Mouse (Mus musculus): ENCODE measurements at regions not wholly inside any gene's neighbourhood (a gene's known extent, or its start where the extent isn't known, plus 50 kb on each side); places are given as distances from the start of the nearest gene placed in this dataset.
A peak's percentile ranks its signal among the peaks of the same experiment; 100 is the strongest.
"Not testable (repeated sequence)": the region's sequence is repeated elsewhere in the genome, so short reads cannot be mapped to it uniquely, and the experiment has no call there.

- ATAC-seq (ENCODE audit: low TSS enrichment) = no peak
Measured at GRCm38 (mm10) chr5:148706323-148707120, 153.9 kb upstream of the Ubl3 start.

GRCm38 (mm10) chr5:148704769-148705168 is 152.2 kb upstream of the Ubl3 start:
- ATAC-seq (ENCODE audit: low TSS enrichment) = no peak

- no peak for ATAC-seq (ENCODE audit: low TSS enrichment)
Measured at GRCm38 (mm10) chr5:148701859-148702258, 149.3 kb upstream of the Ubl3 start.

GRCm38 (mm10) chr5:148701001-148701400 is 148.4 kb upstream of the Ubl3 start:
- ATAC-seq (ENCODE audit: low TSS enrichment) = no peak

- ATAC-seq (ENCODE audit: low TSS enrichment) = no peak
Measured at GRCm38 (mm10) chr5:148700240-148700639, 147.7 kb upstream of the Ubl3 start.

- ATAC-seq (ENCODE audit: low TSS enrichment) = peak; percentile 57; the same call in 1 of the 2 replicates
Measured at GRCm38 (mm10) chr5:148697631-148698368, 145.2 kb upstream of the Ubl3 start.

GRCm38 (mm10) chr5:148694352-148694751 is 141.8 kb upstream of the Ubl3 start:
- no peak for ATAC-seq (ENCODE audit: low TSS enrichment)

GRCm38 (mm10) chr5:148691486-148691885 is 138.9 kb upstream of the Ubl3 start:
- ATAC-seq (ENCODE audit: low TSS enrichment) = no peak

- peak; percentile 72 for ATAC-seq (ENCODE audit: low TSS enrichment)
Measured at GRCm38 (mm10) chr5:148690823-148691197, 138.2 kb upstream of the Ubl3 start.

- no peak for ATAC-seq (ENCODE audit: low TSS enrichment)
Measured at GRCm38 (mm10) chr5:148690158-148690822, 137.7 kb upstream of the Ubl3 start.

- ATAC-seq (ENCODE audit: low TSS enrichment) = no peak
Measured at GRCm38 (mm10) chr5:148689297-148689696, 136.7 kb upstream of the Ubl3 start.

- ATAC-seq (ENCODE audit: low TSS enrichment) = no peak
Measured at GRCm38 (mm10) chr5:148688501-148688900, 135.9 kb upstream of the Ubl3 start.

- no peak for ATAC-seq (ENCODE audit: low TSS enrichment)
Measured at GRCm38 (mm10) chr5:148687827-148688226, 135.2 kb upstream of the Ubl3 start.

- no peak for ATAC-seq (ENCODE audit: low TSS enrichment)
Measured at GRCm38 (mm10) chr5:148684216-148684615, 131.6 kb upstream of the Ubl3 start.

- ATAC-seq (ENCODE audit: low TSS enrichment) = no peak
Measured at GRCm38 (mm10) chr5:148682553-148682952, 130.0 kb upstream of the Ubl3 start.

- no peak for ATAC-seq (ENCODE audit: low TSS enrichment)
Measured at GRCm38 (mm10) chr5:148680341-148680740, 127.8 kb upstream of the Ubl3 start.

- ATAC-seq (ENCODE audit: low TSS enrichment) = no peak
Measured at GRCm38 (mm10) chr5:148679586-148679985, 127.0 kb upstream of the Ubl3 start.

- ATAC-seq (ENCODE audit: low TSS enrichment) = not testable (repeated sequence)
Measured at GRCm38 (mm10) chr5:148678285-148678937, 125.8 kb upstream of the Ubl3 start.

GRCm38 (mm10) chr5:148674281-148674680 is 121.7 kb upstream of the Ubl3 start:
- peak; percentile 38; the same call in 1 of the 2 replicates for ATAC-seq (ENCODE audit: low TSS enrichment)

- peak; percentile 78 for ATAC-seq (ENCODE audit: low TSS enrichment)
Measured at GRCm38 (mm10) chr5:148662281-148662741, 109.7 kb upstream of the Ubl3 start.

GRCm38 (mm10) chr5:148661120-148661519 is 108.5 kb upstream of the Ubl3 start:
- no peak for ATAC-seq (ENCODE audit: low TSS enrichment)

Measured in frontal cortex, adult (tissue).